Mouse (Mus musculus): Measurements from ENCODE around the gene Ldlr.

Gene Ldlr

GRCm38 (mm10) chr9:21725224-21726121 lies 2.2 kb downstream of the Ldlr start:
- peak; percentile 47 for DNase-seq (ENCODE audit: low read depth)

GRCm38 (mm10) chr9:21726218-21726975 lies 3.1 kb downstream of the Ldlr start:
- no peak for DNase-seq (ENCODE audit: low read depth)

- no peak for DNase-seq (ENCODE audit: low read depth)
These were observed 5.1 kb downstream of the Ldlr start for GRCm38 (mm10) chr9:21728261-21728832.

GRCm38 (mm10) chr9:21729264-21729663 lies 6.0 kb downstream of the Ldlr start:
- DNase-seq (ENCODE audit: low read depth) = no peak

GRCm38 (mm10) chr9:21732288-21732687 lies 9.0 kb downstream of the Ldlr start:
- no peak for DNase-seq (ENCODE audit: low read depth)

GRCm38 (mm10) chr9:21733446-21733845 lies 10.2 kb downstream of the Ldlr start:
- DNase-seq (ENCODE audit: low read depth) = no peak

- no peak for DNase-seq (ENCODE audit: low read depth)
These were observed 10.7 kb downstream of the Ldlr start for GRCm38 (mm10) chr9:21733989-21734388.

GRCm38 (mm10) chr9:21735126-21735525 lies 11.8 kb downstream of the Ldlr start:
- DNase-seq (ENCODE audit: low read depth) = no peak

GRCm38 (mm10) chr9:21736580-21736979 lies 13.3 kb downstream of the Ldlr start:
- DNase-seq (ENCODE audit: low read depth) = no peak

- no peak for DNase-seq (ENCODE audit: low read depth)
These were observed 13.9 kb downstream of the Ldlr start for GRCm38 (mm10) chr9:21737188-21737587.

GRCm38 (mm10) chr9:21738776-21739175 lies 15.5 kb downstream of the Ldlr start:
- no peak for DNase-seq (ENCODE audit: low read depth)

- no peak for DNase-seq (ENCODE audit: low read depth)
These were observed 17.1 kb downstream of the Ldlr start for GRCm38 (mm10) chr9:21740427-21740826.

GRCm38 (mm10) chr9:21741514-21741913 lies 18.2 kb downstream of the Ldlr start:
- no peak for DNase-seq (ENCODE audit: low read depth)

- no peak for DNase-seq (ENCODE audit: low read depth)
These were observed 24.0 kb downstream of the Ldlr start for GRCm38 (mm10) chr9:21747238-21747774.

- DNase-seq (ENCODE audit: low read depth) = no peak
These were observed 24.8 kb downstream of the Ldlr start for GRCm38 (mm10) chr9:21748033-21748432.

GRCm38 (mm10) chr9:21748491-21748890 lies 25.2 kb downstream of the Ldlr start:
- DNase-seq (ENCODE audit: low read depth) = no peak

- no peak for DNase-seq (ENCODE audit: low read depth)
These were observed 26.3 kb downstream of the Ldlr start for GRCm38 (mm10) chr9:21749382-21750118.

- no peak for DNase-seq (ENCODE audit: low read depth)
These were observed 27.1 kb downstream of the Ldlr start for GRCm38 (mm10) chr9:21750370-21750769.

- DNase-seq (ENCODE audit: low read depth) = no peak
These were observed 28.1 kb downstream of the Ldlr start for GRCm38 (mm10) chr9:21751347-21751746.

GRCm38 (mm10) chr9:21752252-21752792 lies 29.0 kb downstream of the Ldlr start:
- DNase-seq (ENCODE audit: low read depth) = no peak

GRCm38 (mm10) chr9:21754003-21754402 lies 30.7 kb downstream of the Ldlr start:
- DNase-seq (ENCODE audit: low read depth) = no peak

All from induced T-regulatory cell, adult 2 months (primary cell).